Mouse (Mus musculus) C3H10T1/2 (cell line): ENCODE measurements around the gene Stard7. TPM values are rescaled to one million over a fixed set of nuclear protein-coding genes. Genes with fewer than 3 reads are reported as not detected.

Source experiments
- polyA plus RNA-seq, 2 experiments: library from polyadenylated mRNA; unstranded; fragments of >200 nt; fragmentation: generic; extraction: Trizol; gene quantifications; one replicate each; pipeline ENCODE4 v1.2.1; 2012; ENCODE audit warnings: missing spikeins in 2 of 2

Gene Stard7
- 10 to 100 TPM in 1 of 2 experiments, 1 to 10 TPM in 1; 6.1 to 17.6 TPM for polyA plus RNA-seq

DNA sequence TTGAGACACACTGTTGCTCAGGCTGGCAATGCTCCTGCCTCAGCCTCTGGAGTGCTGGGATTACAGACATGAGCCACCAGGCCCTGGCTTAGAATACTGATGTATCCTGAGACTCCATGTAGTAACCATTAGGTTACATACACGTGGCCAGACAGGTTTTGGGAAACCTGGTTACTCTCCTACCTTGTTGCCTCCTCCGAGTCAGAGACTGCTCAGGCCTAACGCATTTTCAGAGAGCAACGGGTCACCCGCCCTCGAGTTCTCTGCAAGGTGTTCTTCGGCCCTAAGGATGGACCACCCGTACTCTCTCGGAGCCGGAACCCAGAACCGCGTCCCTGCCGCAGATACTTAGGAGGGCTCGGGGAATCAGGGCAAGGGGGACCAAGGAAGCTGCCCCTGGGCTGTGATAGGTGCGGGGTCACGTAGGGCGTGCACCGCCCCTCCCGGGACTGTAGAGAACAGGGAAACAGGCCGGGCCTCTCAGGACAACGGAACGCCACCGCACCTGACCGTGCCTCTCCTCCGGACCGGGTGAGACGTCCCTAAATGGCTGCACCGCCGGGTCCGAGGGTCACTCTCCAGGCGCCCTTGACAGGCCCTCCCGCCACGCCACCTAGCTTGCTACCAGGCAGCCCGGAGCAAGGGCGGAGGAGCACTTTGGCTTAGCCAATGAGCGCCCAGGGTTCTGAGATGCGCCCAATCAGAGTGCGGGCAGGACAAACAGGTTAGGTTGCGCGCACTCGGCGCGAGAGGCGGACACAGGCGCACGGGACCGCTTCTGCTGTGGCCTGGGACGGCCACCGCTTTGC, at the start of gene Stard7:
TSS of gene Stard7 (plus strand) at position 728 of the 809 bp plus-strand sequence.

DNA sequence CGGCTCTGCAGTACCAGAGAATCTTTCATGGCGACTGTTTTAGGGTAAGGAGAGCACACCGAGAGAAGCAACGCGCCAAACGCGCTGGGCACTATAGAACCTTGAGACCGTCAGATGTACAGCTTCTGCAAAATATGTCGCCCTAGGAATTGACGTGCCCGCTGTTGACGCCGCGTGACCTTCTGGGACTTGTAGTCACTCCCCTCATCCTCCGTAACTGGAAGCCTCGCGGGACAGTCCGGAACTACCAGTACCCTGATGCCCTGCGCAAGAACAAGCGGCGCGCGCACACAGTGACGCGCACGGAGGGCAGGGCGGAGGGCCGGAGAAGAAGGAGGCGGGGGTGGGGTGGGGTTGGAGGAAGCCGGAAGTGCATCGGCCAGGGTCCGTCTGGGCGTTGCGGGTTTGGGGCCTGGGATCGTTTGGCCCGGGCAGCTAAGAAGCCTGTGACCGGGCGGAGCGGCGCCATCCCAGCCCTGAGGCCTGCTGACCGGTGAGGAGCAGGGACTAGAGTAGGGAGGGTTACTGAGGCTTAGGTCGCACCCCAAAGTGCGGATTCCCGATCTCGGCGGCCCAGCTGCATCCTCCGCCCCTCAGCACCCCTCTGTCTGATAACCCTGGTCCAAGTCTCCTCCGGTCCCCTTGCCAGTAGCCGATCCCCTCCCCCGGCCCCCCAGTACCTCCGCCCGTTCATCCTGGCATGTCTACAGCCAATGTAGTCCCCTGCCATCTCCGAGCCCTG, 22.3 kb upstream of the Stard7 start, which contains the start of the genes Ciao1 and Tmem127:
TSS of gene Ciao1 (minus strand) at position 225 of the 742 bp plus-strand sequence.
TSS of gene Tmem127 (plus strand) at position 317 of the 742 bp plus-strand sequence.

DNA sequence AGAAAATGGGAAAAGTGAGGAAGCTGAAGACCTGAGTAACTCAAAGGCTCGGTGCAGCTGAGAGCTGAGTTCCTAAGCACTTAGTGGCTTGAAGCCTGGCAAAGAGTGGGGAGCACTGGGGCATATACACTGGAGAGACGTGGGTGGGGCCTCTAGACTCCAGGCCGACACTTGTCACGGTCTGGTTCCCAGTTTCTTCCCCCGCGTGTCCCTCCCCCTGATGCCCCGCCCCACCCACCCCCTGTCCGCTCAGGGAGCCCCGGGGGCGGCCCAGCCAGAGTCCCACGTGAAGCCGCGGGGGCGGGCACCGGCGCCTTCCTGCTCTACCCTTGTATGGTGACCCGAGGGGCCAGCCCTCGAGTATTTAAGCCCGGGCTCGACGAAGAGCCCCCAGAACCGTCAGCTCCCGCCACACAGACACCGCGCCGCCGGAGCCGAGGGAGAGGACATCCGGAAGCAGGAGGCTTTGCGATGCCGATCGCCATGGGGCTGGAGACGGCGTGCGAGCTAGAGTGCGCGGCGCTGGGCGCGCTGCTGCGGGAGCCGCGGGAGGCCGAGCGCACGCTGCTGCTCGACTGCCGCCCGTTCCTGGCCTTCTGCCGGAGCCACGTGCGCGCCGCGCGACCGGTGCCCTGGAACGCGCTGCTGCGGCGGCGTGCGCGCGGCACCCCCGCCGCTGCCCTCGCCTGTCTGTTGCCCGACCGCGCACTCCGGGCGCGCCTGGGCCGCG, 65.9 kb downstream of the Stard7 start, which contains the start of gene Dusp2:
TSS of gene Dusp2 (plus strand) at position 393 of the 730 bp plus-strand sequence.

DNA sequence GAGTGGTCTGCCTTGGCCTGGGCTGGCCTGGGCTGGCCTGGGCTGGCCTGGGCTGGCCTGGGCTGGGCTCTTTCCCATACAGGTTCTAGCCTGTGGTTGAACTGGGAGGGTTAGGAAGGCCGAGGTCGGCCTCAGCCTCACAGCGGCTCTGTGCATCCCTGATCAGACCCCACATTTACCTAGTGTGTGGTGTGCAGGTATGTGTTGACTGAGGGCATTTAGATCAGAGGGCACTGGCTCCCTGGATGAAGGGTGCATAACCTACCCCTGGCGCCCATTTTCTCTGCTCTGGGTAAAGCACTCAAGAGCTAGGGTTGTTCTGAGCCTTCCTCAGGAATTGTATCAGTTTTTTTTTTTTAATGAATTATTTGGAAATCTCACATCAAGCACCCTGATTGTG, 68.4 kb downstream of the Stard7 start, which contains the start of gene Astl:
TSS of gene Astl (plus strand) at position 224 of the 400 bp plus-strand sequence.

Other genes starting within 250 kb of the Stard7 start
- gene Blvra, start 199.6 kb upstream of the Stard7 start, polyA plus RNA-seq = 10 to 100 TPM; 18.3 to 31.4 TPM
- 10 to 100 TPM in 1 of 2 experiments, 1 to 10 TPM in 1; 9.4 to 24.3 TPM for gene Ncaph, start 136.3 kb upstream of the Stard7 start, polyA plus RNA-seq
- 1 to 10 TPM; 1.1 to 1.2 TPM for gene Itpripl1, start 126.8 kb upstream of the Stard7 start, polyA plus RNA-seq
- gene 1810024B03Rik, start 61.9 kb upstream of the Stard7 start, polyA plus RNA-seq = 1 to 10 TPM in 1 of 2 experiments, under 1 TPM in 1; 0.53 to 1.9 TPM
- gene Snrnp200, start 61.8 kb upstream of the Stard7 start, polyA plus RNA-seq = 10 to 100 TPM; 15.7 to 46.6 TPM
- 10 to 100 TPM; 23.8 to 42.1 TPM for gene Ciao1, start 22.4 kb upstream of the Stard7 start, polyA plus RNA-seq
- gene Tmem127, start 22.3 kb upstream of the Stard7 start, polyA plus RNA-seq = 10 to 100 TPM in 1 of 2 experiments, 1 to 10 TPM in 1; 7.5 to 36.2 TPM
- gene Dusp2, start 65.9 kb downstream of the Stard7 start, polyA plus RNA-seq = 1 to 10 TPM; 3.2 to 7.4 TPM
- gene Astl, start 68.4 kb downstream of the Stard7 start, polyA plus RNA-seq = under 1 TPM in 1 of 2 experiments, not detected in 1; 0.01 TPM
- under 1 TPM in 1 of 2 experiments, not detected in 1; 0.01 TPM for gene Adra2b, start 93.0 kb downstream of the Stard7 start, polyA plus RNA-seq
- under 1 TPM in 1 of 2 experiments, not detected in 1; 0.02 TPM for gene Gpat2, start 155.0 kb downstream of the Stard7 start, polyA plus RNA-seq
- gene Fahd2a, start 174.3 kb downstream of the Stard7 start, polyA plus RNA-seq = under 1 TPM; 0.57 to 0.73 TPM